Mouse (Mus musculus) forebrain, embryonic 15.5 days (tissue): ENCODE data around the gene Tln2. TPM values are rescaled to one million over a fixed set of nuclear protein-coding genes. Genes with fewer than 3 reads are reported as not detected.

Experiments used
- ATAC-seq: fragments of 200-750 bp; cut with Nextera tagmentation; replicated peaks from 2 replicates; pipeline ENCODE4 v1.8.0; 2017; ENCODE audit warnings: mild to moderate bottlenecking, moderate TSS enrichment, moderate library complexity
- H3K27ac ChIP-seq: fragments of 300-500 bp; sonication (generic); replicated peaks from 2 replicates; pipeline ENCODE4 v1.5.1; 2015; ENCODE audit warnings: mild to moderate bottlenecking, inconsistent platforms
- H3K27me3 ChIP-seq: fragments of 300-500 bp; sonication (generic); 2 replicates; pipeline ENCODE4 v1.6.1; 2015; ENCODE audit warnings: inconsistent platforms
- H3K36me3 ChIP-seq: fragments of 300-500 bp; sonication (generic); 2 replicates; pipeline ENCODE4 v1.6.1; 2015; ENCODE audit warnings: mild to moderate bottlenecking, inconsistent platforms
- H3K4me1 ChIP-seq: fragments of 300-500 bp; sonication (generic); 2 replicates; pipeline ENCODE4 v1.6.1; 2015; ENCODE audit warnings: inconsistent platforms
- H3K4me2 ChIP-seq: fragments of 300-500 bp; sonication (generic); replicated peaks from 2 replicates; pipeline ENCODE4 v1.6.1; 2015; ENCODE audit warnings: mild to moderate bottlenecking, inconsistent platforms
- H3K4me3 ChIP-seq: fragments of 300-500 bp; sonication (generic); 2 replicates; pipeline ENCODE4 v1.5.1; 2015; ENCODE audit warnings: mild to moderate bottlenecking, inconsistent platforms
- H3K9ac ChIP-seq: fragments of 300-500 bp; sonication (generic); replicated peaks from 2 replicates; pipeline ENCODE4 v1.6.1; 2015; ENCODE audit warnings: mild to moderate bottlenecking, inconsistent platforms
- H3K9me3 ChIP-seq: fragments of 300-500 bp; sonication (generic); 2 replicates; pipeline ENCODE4 v1.6.1; 2016; ENCODE audit warnings: inconsistent platforms
- WGBS: fragments of 180-500 bp; shearing (Covaris S2); methylation state at CpG from one replicate; pipeline ENCODE4 v1.1.7; 2015; ENCODE audit warnings: mixed read lengths; 5-methylcytosine and 5-hydroxymethylcytosine counted together
- polyA plus RNA-seq: library from polyadenylated mRNA; unstranded; fragments of >200 nt; fragmentation: Nextera tagmentation; extraction: Ambion mirVana; gene quantifications from 2 replicates; pipeline ENCODE4 v1.2.1, GENCODE M21; 2015

Tln2 gene
- polyA plus RNA-seq: 17.5 and 17.9 TPM in 2 replicates

DNA sequence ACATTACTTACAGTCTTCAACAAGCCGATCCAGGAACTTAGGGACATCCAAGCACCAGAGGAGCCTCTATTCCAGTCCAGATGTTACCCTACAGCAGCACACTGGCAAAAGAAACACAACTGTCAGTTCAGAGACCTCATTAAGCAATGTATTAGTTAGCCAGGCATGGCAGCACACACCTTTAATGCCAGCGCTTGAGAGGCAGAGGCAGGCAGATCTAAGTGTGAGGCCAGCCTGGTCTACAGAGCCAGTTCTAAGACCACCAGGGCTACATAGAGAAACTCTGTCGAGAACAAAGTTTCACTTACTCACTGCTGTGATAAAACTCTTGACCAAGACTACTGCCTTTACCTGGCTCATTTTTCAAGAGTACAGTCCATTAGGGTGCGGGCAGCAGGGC lies at the start of gene Tln2:
TSS of gene Tln2 (minus strand) at position 101 of the 400 bp plus-strand sequence.
- 98% methylated on average over 4 of the region's 4 CpGs for WGBS
- ATAC-seq: no peak

DNA sequence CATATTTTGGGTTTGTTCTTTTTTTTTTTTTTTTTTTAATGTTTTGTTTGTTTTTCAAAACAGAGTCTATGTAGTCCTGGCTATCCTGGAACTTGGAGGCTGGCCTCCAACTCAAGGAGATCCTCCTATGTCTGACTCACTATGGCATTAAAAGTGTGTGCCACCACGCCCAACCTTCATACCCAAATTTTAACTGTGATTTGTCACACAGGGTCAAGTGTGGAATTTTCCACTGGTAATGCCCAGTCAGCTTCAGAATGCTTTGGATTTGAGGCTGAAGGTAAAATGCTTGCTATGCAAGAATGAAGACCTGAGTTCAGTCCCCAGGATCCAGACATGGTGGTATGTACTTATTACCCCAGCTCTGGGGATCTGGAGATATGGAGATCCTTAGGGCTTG lies 49.7 kb upstream of the Tln2 start:
- no peaks in the 10 kb centered on the region for H3K36me3 ChIP-seq
- 93% methylated on average over 1 of the region's 1 CpGs for WGBS

More for the DNA sequence above, at the start of gene Tln2:
- no peak within 1 kb of the TSS for H3K9ac ChIP-seq
- no peaks in the 10 kb centered on the region for H3K36me3 ChIP-seq
- no peaks in the 10 kb centered on the region for H3K9me3 ChIP-seq
- H3K27ac ChIP-seq: no peak within 1 kb of the TSS
- H3K4me2 ChIP-seq: no peak within 1 kb of the TSS
- no peaks in the 10 kb centered on the region for H3K4me1 ChIP-seq
- H3K4me3 ChIP-seq: no peak within 1 kb of the TSS
- no peaks in the 10 kb centered on the region for H3K27me3 ChIP-seq

DNA sequence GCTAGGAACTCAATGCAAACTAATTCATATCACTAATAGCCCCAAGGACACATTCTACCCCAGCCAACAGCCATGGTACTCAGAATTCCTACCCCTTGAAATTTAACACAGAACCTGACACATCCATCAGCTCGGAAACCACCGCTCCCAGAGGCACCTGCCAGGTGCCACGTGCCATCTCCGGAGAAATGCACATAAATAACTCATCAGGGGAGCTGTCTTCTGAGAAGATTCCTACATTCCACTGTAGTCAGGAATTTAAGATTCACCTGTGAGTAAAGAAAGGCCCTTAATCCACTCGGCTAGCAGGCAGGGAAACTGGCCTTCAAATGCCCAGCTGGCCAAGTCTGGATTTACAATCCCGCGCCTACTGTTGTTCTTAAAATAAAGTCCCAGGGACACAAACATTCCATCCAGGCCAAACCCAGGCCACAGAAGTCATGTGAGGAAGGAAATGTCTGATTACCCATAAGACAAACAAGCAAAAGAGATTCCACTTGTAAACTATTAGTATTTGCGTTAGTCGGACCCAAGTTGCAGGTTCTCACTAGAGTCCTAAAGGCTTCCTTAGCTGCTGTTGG lies 48.4 kb upstream of the Tln2 start:
- ATAC-seq: no peak
- no peak overlapping the region for H3K27ac ChIP-seq
- no peak overlapping the region for H3K4me2 ChIP-seq
- no peaks in the 10 kb centered on the region for H3K4me1 ChIP-seq
- WGBS: 85% methylated on average over 9 of the region's 9 CpGs
- H3K9me3 ChIP-seq: no peaks in the 10 kb centered on the region
- H3K9ac ChIP-seq: no peak overlapping the region
- H3K4me3 ChIP-seq: no peak overlapping the region
- no peaks in the 10 kb centered on the region for H3K27me3 ChIP-seq
- no peaks in the 10 kb centered on the region for H3K36me3 ChIP-seq

More for the DNA sequence above, 49.7 kb upstream of the Tln2 start:
- Histone ChIP-seq H3K9me3 (no peaks in the 10 kb centered on the region), H3K4me1 (no peaks in the 10 kb centered on the region), H3K4me2 (no peak overlapping the region), H3K9ac (no peak overlapping the region), H3K27ac (no peak overlapping the region), H3K4me3 (no peak overlapping the region), H3K27me3 (no peaks in the 10 kb centered on the region)
- no peak for ATAC-seq

DNA sequence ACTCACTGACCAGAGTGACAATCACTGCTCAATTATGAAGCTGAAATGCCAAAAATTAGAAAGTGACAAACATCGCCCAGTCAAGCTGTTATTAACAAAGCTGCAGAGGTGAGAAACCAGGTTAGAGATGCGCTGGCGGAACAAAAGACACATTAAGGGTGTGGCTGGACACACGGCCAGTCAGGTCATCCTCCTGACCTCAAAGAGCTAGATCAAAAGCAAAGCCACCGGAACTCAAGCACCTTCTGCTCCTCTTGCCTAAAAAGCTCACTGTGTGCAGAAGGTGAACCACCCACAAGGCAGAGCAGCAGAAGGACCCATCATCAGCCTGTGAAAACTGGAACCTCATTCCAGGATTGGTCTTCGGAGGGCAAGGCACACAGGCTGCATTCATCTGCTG lies 47.8 kb upstream of the Tln2 start:
- 94% methylated on average over 6 of the region's 6 CpGs for WGBS
- no peak overlapping the region for H3K4me2 ChIP-seq
- no peak for ATAC-seq
- no peaks in the 10 kb centered on the region for H3K36me3 ChIP-seq
- no peak overlapping the region for H3K27ac ChIP-seq
- no peaks in the 10 kb centered on the region for H3K4me1 ChIP-seq
- H3K9ac ChIP-seq: no peak overlapping the region
- no peaks in the 10 kb centered on the region for H3K27me3 ChIP-seq
- H3K4me3 ChIP-seq: no peak overlapping the region
- no peaks in the 10 kb centered on the region for H3K9me3 ChIP-seq

DNA sequence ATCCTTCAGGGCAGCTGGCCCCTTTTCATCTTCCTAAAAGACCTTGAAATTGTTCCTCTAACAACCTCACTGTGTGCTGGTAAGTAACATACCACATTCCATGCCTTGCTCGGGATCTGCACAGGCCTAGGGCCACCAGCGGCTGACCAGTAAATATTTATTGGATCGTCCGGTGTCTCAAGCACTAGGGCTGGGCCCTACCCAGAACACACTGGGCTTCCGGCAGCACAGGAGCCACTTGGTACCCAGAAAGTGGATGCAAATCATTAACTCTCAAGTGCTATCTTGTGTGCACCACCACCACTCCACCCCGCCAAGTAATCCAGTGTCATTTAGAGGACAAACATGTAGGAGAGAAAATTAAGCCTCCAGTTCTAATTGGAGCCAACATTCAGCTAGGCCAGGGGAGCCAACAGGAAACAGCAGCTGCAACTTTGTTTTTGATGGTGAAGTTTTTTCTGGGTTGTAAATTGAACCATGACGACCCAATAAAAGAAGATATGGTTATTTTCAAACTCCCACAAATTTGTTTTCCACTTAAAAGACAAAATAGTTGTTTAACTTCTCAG lies 46.4 kb upstream of the Tln2 start:
- Histone ChIP-seq H3K36me3 (no peaks in the 10 kb centered on the region), H3K4me3 (no peak overlapping the region), H3K27me3 (no peaks in the 10 kb centered on the region), H3K4me1 (no peaks in the 10 kb centered on the region), H3K9ac (no peak overlapping the region), H3K27ac (no peak overlapping the region), H3K4me2 (no peak overlapping the region), H3K9me3 (no peaks in the 10 kb centered on the region)
- ATAC-seq: no peak
- 71% methylated on average over 7 of the region's 7 CpGs for WGBS

DNA sequence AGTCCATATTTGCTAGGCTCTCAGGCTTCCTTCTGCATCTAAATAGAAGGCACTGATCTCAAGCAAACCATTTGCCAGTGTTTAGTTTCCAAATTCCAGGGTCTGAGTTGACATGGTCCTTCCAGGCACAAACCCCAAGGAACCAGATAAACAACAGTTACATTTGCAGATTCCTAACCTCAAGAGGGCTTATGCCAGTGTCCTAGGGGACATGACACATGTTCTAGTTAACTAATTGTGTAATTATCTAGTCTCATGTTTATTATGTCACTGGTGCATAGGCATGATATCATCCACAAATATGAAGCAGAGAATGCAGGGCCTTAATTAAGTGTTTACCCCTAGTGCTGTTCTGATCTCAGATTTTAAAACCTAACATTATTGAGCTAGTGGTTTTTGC lies 45.4 kb upstream of the Tln2 start:
- Histone ChIP-seq H3K4me2 (no peak overlapping the region), H3K9me3 (no peaks in the 10 kb centered on the region), H3K4me3 (no peak overlapping the region), H3K4me1 (no peaks in the 10 kb centered on the region), H3K27ac (no peak overlapping the region), H3K36me3 (no peaks in the 10 kb centered on the region), H3K9ac (no peak overlapping the region), H3K27me3 (no peaks in the 10 kb centered on the region)
- ATAC-seq: no peak

DNA sequence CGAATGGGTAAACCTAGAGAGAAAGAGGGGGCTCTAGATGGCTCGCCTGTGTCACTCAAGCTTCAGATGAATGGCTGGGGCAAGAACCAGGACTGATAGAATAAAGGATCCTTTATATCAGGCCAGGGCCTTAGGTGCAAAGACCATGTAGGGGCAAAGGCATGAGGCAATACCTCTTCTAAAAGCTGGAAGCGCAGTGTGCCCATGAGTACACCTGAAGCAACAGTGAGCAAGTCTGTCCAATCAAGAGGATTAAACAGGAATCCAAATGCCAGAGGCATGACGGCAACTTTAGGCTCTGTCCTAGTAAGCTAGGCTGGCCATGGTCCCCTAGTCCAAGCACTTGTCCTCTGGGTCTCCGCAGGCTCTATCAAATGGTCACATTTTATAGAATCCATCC lies 42.8 kb upstream of the Tln2 start:
- Histone ChIP-seq H3K9me3 (no peaks in the 10 kb centered on the region), H3K27me3 (no peaks in the 10 kb centered on the region), H3K4me3 (no peak overlapping the region), H3K9ac (no peak overlapping the region), H3K36me3 (no peaks in the 10 kb centered on the region), H3K4me2 (no peak overlapping the region), H3K27ac (no peak overlapping the region), H3K4me1 (no peaks in the 10 kb centered on the region)
- no peak for ATAC-seq
- 80% methylated on average over 5 of the region's 5 CpGs for WGBS

DNA sequence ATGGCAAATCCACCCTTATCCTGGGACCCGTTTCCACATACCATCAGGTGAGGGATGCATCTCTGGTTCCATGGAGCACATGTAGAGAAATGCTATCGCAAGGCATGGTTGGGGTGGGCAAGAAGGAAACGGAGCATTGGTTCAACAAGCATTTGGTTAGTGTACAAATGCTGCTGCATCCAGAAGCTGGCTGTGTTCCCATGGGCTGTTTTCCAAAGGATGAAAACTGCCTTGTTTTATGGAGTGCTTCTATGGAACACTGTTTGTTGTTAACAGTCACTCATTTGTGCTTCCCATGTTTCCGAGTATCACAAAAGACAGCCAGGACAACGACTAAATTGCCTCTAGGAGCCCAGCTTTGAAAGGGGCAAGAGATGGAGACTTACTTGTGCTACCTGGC lies 35.7 kb upstream of the Tln2 start:
- ATAC-seq: no peak
- Histone ChIP-seq H3K27ac (no peak overlapping the region), H3K36me3 (no peaks in the 10 kb centered on the region), H3K4me1 (no peaks in the 10 kb centered on the region), H3K4me3 (no peak overlapping the region), H3K9me3 (no peaks in the 10 kb centered on the region), H3K4me2 (no peak overlapping the region), H3K27me3 (no peaks in the 10 kb centered on the region), H3K9ac (no peak overlapping the region)
- 77% methylated on average over 5 of the region's 5 CpGs for WGBS

DNA sequence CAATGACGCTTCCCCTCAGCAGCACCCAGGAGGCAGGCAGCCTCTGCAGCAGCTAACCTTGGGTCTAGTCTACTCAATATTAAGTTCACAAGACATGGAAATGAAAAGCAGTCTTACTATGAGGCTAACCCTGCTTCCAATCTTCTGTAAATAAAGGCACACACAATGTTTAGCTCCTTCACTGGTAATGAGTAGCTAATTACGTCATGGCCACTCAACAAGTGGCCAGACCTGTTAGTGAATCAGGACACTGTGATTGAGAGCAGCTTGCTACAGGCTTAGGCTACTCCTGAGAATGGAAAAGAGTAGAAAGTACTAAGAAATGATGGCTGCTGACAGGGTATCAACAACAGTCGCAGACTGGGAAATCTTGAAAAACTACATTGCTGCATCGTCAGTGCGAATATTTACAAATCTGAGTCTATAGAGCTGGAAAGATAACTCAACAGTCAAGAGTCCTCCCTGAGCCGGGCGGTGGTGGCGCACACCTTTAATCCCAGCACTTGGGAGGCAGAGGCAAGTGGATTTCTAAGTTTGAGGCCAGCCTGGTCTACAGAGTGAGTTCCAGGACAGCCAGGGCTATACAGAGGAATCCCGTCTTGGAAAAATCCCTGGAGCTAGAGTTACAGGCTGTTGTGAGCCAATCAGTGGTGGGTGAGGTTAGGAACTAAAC lies 34.1 kb upstream of the Tln2 start:
- no peak for ATAC-seq
- Histone ChIP-seq H3K27me3 (no peaks in the 10 kb centered on the region), H3K9me3 (no peaks in the 10 kb centered on the region), H3K9ac (no peak overlapping the region), H3K4me1 (no peaks in the 10 kb centered on the region), H3K36me3 (no peaks in the 10 kb centered on the region), H3K27ac (no peak overlapping the region), H3K4me2 (no peak overlapping the region), H3K4me3 (no peak overlapping the region)
- 91% methylated on average over 9 of the region's 9 CpGs for WGBS

DNA sequence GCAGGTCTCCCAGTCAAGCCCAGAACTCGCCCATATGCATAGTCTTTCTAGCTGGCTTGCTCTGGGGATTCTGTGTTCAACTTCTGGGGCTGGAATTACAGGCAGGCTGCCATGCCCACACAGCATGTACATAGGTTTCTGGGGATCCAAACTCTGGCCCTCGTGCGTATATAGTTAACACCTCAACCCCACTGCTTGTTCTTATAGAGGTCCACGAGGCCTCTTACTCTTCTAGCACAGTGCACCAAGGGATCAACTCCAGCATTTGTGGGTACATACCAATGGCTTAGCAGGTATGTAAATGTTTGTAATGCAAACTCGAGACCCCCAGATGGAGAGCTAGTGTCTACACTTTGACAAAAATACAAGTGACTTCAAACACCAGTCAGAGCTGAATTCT lies 33.2 kb upstream of the Tln2 start:
- ATAC-seq: no peak
- H3K27me3 ChIP-seq: no peaks in the 10 kb centered on the region
- H3K36me3 ChIP-seq: no peaks in the 10 kb centered on the region
- no peaks in the 10 kb centered on the region for H3K9me3 ChIP-seq
- H3K27ac ChIP-seq: no peak overlapping the region
- H3K4me1 ChIP-seq: no peaks in the 10 kb centered on the region
- no peak overlapping the region for H3K9ac ChIP-seq
- no peak overlapping the region for H3K4me2 ChIP-seq
- 91% methylated on average over 5 of the region's 5 CpGs for WGBS
- H3K4me3 ChIP-seq: no peak overlapping the region

DNA sequence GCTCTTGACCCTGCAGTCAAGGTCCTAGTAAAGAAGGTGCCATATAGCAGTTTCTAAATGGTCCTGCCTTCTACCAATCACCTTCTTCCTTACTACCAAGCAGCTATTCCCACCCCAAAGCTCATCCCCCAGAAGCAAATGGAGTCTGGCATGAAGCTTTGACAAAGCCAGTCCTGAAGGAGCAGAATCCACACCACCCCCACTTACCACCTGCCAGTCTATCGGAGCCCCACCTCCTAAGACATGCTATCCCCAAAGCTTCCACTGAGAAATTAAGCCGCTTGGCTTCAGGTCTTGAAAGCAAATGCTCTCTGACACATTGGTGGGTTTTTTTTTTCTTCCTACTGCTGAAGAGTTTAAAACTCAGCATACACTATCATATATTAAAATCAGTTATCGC lies 27.6 kb upstream of the Tln2 start:
- Histone ChIP-seq H3K27ac (no peak overlapping the region), H3K4me1 (no peaks in the 10 kb centered on the region), H3K4me3 (no peak overlapping the region), H3K36me3 (no peaks in the 10 kb centered on the region), H3K9ac (no peak overlapping the region), H3K4me2 (no peak overlapping the region), H3K27me3 (no peaks in the 10 kb centered on the region), H3K9me3 (no peaks in the 10 kb centered on the region)
- ATAC-seq: no peak
- 73% methylated on average over 3 of the region's 3 CpGs for WGBS

DNA sequence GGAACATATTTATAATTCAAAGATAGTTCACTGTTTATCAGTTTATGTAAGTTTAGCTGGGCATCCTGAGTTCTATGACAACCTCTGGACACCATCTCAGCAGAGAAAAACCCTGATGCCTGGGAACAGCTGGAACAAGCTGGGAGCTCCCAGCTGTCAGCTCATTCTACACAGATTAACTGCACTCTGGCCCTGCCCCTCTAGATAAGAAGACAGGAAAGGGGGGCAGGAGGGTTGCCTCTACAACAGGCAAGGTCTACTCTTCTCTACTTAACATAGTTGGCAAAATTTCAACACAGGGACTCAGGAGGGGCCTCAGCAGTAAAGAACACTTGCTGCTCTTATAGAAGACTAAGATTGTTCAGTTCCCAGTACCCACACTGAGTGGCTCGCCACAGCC lies 27.0 kb upstream of the Tln2 start:
- no peaks in the 10 kb centered on the region for H3K9me3 ChIP-seq
- H3K27ac ChIP-seq: no peak overlapping the region
- H3K27me3 ChIP-seq: no peaks in the 10 kb centered on the region
- no peaks in the 10 kb centered on the region for H3K36me3 ChIP-seq
- no peak for ATAC-seq
- H3K4me3 ChIP-seq: no peak overlapping the region
- H3K4me2 ChIP-seq: no peak overlapping the region
- H3K4me1 ChIP-seq: no peaks in the 10 kb centered on the region
- WGBS: 95% methylated on average over 1 of the region's 1 CpGs
- H3K9ac ChIP-seq: no peak overlapping the region

DNA sequence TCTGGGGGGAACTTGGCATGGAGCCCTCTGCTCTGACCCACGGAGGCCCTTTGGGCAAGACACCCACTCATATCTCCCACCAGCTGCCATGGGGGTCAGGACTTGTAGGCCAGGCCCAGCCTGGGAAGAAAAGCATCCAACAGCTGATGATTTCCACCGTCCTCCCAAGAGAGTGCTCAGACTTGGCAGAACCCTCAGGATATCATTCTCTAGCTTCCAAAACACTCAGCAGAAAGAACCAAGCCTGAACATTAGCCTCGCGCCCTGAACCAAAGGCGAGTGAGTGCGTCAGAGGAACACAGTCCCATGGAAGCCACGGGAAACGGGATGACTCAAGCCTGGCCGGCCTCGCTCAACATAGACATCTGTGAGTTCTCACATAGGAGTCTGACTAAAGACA lies 25.4 kb upstream of the Tln2 start:
- Histone ChIP-seq H3K27ac (no peak overlapping the region), H3K9me3 (no peaks in the 10 kb centered on the region), H3K9ac (no peak overlapping the region), H3K4me3 (no peak overlapping the region), H3K4me1 (no peaks in the 10 kb centered on the region), H3K27me3 (no peaks in the 10 kb centered on the region), H3K4me2 (no peak overlapping the region), H3K36me3 (no peaks in the 10 kb centered on the region)
- 88% methylated on average over 10 of the region's 10 CpGs for WGBS
- ATAC-seq: no peak
